Mouse (Mus musculus): ENCODE measurements at regions not wholly inside any gene's neighbourhood (a gene's known extent, or its start where the extent isn't known, plus 50 kb on each side); places are given as distances from the start of the nearest gene placed in this dataset.
"Not testable (repeated sequence)": the region's sequence is repeated elsewhere in the genome, so short reads cannot be mapped to it uniquely, and the experiment has no call there.

- no peak for DNase-seq (ENCODE audit: low spot score)
Measured at GRCm38 (mm10) chr7:138758386-138758785, 87.5 kb upstream of the Ppp2r2d start.

- DNase-seq (ENCODE audit: low spot score): no peak
Measured at GRCm38 (mm10) chr7:138748442-138748841, 97.4 kb upstream of the Ppp2r2d start.

GRCm38 (mm10) chr7:138746616-138747015, 99.3 kb upstream of the Ppp2r2d start:
- no peak for DNase-seq (ENCODE audit: low spot score)

GRCm38 (mm10) chr7:138742516-138742845, 103.4 kb upstream of the Ppp2r2d start:
- DNase-seq (ENCODE audit: low spot score): no peak

- DNase-seq (ENCODE audit: low spot score): no peak
Measured at GRCm38 (mm10) chr7:138741816-138742515, 103.9 kb upstream of the Ppp2r2d start.

GRCm38 (mm10) chr7:138734254-138734653, 111.6 kb upstream of the Ppp2r2d start:
- peak; percentile 28 for DNase-seq (ENCODE audit: low spot score)

GRCm38 (mm10) chr7:138724829-138725228, 121.0 kb upstream of the Ppp2r2d start:
- DNase-seq (ENCODE audit: low spot score): no peak

- no peak for DNase-seq (ENCODE audit: low spot score)
Measured at GRCm38 (mm10) chr7:138719608-138720007, 126.3 kb upstream of the Ppp2r2d start.

GRCm38 (mm10) chr7:138719115-138719514, 126.8 kb upstream of the Ppp2r2d start:
- DNase-seq (ENCODE audit: low spot score): no peak

GRCm38 (mm10) chr7:138714731-138715130, 131.1 kb upstream of the Ppp2r2d start:
- DNase-seq (ENCODE audit: low spot score): no peak

GRCm38 (mm10) chr7:138708373-138708772, 137.5 kb upstream of the Ppp2r2d start:
- DNase-seq (ENCODE audit: low spot score): no peak

GRCm38 (mm10) chr7:138699599-138699998, 146.3 kb upstream of the Ppp2r2d start:
- not testable (repeated sequence) for DNase-seq (ENCODE audit: low spot score)

- no peak for DNase-seq (ENCODE audit: low spot score)
Measured at GRCm38 (mm10) chr7:138682161-138682560, 163.7 kb upstream of the Ppp2r2d start.

GRCm38 (mm10) chr7:138680530-138680929, 165.3 kb upstream of the Ppp2r2d start:
- no peak for DNase-seq (ENCODE audit: low spot score)

- DNase-seq (ENCODE audit: low spot score): no peak
Measured at GRCm38 (mm10) chr7:138679575-138679974, 166.3 kb upstream of the Ppp2r2d start.

GRCm38 (mm10) chr7:138672959-138673358, 172.9 kb upstream of the Ppp2r2d start:
- DNase-seq (ENCODE audit: low spot score): no peak

GRCm38 (mm10) chr7:138668337-138668736, 177.5 kb upstream of the Ppp2r2d start:
- no peak for DNase-seq (ENCODE audit: low spot score)

GRCm38 (mm10) chr7:138660124-138660523, 185.8 kb upstream of the Ppp2r2d start:
- no peak for DNase-seq (ENCODE audit: low spot score)

GRCm38 (mm10) chr7:138657521-138657920, 188.4 kb upstream of the Ppp2r2d start:
- DNase-seq (ENCODE audit: low spot score): no peak

- DNase-seq (ENCODE audit: low spot score): no peak
Measured at GRCm38 (mm10) chr7:138657076-138657475, 188.8 kb upstream of the Ppp2r2d start.

- DNase-seq (ENCODE audit: low spot score): no peak
Measured at GRCm38 (mm10) chr7:138655940-138656339, 189.9 kb upstream of the Ppp2r2d start.

GRCm38 (mm10) chr7:138650946-138651345, 194.9 kb upstream of the Ppp2r2d start:
- no peak for DNase-seq (ENCODE audit: low spot score)

- DNase-seq (ENCODE audit: low spot score): no peak
Measured at GRCm38 (mm10) chr7:138647636-138648035, 198.2 kb upstream of the Ppp2r2d start.

- DNase-seq (ENCODE audit: low spot score): no peak
Measured at GRCm38 (mm10) chr7:138640492-138641165, 205.2 kb upstream of the Ppp2r2d start.
